Mouse (Mus musculus) heart, adult 8-10 months (tissue): ENCODE results near the gene 1190005I06Rik. TPM values are rescaled to one million over a fixed set of nuclear protein-coding genes. Genes with fewer than 3 reads are reported as not detected.

Experiments used
- DNase-seq: peaks from one replicate; pipeline ENCODE4 v3.0.0; 2022; ENCODE audit warnings: low spot score
- total RNA-seq, 4 experiments: library from RNA; stranded (reverse); gene quantifications; 2 replicates each; pipeline ENCODE4 v1.2.4; 2022

The 1190005I06Rik gene
- total RNA-seq, 4 experiments from 2014 or later = 3.0 to 5.7 (median 4.3) TPM

DNA sequence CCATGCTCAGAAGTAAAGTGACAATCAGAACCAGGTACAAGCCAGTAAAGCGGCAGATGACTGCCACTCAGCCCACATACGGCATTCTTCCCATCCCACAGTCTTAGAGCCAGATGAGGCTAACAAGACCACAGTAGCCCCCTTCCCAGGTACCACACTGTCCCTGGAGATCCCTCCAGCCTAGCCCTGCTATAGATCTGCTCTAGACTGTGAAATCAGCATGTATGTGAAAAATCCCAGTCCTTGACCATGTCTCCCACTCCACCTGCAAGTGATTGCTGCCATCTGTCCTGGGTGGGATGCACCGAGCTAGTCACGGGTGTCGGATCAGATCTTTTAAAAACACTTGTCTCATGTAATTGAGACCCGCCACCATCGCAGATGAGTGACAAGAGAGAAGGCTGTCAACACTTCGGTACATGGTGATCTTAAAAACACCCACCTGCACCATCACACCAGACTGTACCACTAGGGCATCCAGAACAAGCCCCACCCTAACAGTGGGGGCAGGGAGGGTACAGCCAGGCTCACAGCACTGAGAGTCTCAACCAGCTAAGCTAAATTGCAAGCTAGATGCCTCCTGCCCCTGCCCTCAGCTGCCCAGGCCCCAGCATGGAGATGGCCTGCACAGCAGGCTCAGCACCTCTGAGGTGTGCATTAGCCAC lies 67.0 kb downstream of the 1190005I06Rik start:
- DNase-seq = no peak

DNA sequence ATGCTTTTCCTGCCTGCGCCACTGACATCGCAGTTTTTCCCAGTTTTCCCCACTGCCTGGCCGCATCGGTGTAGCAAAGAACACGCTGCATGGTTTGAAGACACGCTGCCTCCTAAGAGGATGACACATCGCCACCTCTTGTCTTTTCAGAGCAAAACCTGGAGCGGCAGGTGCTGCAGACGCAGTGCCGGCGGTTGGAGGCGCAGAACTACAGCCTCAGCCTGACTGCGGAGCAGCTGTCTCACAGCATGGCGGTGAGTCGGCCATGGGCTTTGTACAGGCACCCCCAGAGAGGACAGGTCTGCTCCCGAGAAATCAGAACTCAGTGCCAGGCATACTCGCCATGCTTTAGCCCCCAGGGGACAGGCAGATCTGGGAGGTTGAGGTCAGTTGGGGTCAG lies 69.6 kb downstream of the 1190005I06Rik start:
- no peak for DNase-seq

DNA sequence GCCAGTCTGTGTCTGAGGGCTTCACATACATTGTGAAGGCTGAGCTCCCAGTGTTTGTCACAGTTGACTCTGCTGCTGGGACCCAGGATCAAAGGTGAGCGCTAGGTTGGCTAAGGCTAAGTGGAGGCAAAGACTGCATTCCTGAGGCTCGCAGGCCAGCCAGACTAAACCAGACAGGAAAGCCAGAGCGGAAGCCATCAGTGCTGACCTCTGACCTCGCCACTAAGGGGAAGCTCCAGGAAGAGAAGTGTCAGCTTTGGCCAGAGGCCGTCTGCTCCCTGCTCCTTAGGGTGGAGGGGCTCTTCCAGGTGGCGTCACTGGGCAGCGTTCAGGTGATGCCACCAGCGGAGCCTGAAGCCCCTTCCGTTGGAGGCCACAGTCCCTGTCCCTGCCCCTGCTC lies 71.6 kb downstream of the 1190005I06Rik start:
- no peak for DNase-seq

DNA sequence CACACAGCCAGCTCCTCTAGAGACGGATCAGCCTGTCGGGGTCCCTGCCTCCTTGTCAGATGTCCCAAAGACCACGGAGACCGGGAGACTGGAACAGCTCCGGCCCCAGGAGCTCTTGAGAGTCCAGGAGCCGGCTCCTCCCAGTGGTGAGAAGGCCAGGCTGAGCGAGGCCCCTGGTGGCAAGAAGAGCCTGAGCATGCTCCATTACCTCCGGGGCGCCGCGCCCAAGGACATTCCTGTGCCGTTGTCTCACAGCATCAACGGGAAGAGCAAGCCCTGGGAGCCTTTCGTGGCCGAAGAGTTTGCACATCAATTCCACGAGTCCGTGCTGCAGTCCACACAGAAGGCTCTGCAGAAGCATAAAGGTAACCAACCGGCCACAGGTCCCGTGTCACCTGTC lies 72.5 kb downstream of the 1190005I06Rik start:
- no peak for DNase-seq

DNA sequence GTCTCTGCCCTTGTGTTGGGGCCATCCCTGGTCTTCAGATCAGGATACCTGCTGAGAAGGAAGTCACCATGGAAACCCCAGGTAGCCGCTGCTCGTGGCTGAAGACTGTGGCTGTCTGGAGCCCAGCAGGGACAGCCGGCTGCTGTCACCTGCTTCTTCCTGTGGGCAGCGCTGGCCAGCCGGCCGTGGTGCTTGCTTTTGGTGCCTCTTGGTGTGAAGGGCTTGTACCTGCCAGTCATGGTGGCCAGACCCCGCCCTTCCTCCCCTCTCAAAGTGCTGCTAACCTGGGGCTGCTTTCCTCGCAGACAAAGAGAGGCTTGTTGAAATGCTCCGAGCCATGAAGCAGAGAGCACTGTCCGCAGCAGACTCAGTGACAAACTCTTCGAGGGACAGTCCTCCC lies 73.6 kb downstream of the 1190005I06Rik start:
- DNase-seq = no peak

DNA sequence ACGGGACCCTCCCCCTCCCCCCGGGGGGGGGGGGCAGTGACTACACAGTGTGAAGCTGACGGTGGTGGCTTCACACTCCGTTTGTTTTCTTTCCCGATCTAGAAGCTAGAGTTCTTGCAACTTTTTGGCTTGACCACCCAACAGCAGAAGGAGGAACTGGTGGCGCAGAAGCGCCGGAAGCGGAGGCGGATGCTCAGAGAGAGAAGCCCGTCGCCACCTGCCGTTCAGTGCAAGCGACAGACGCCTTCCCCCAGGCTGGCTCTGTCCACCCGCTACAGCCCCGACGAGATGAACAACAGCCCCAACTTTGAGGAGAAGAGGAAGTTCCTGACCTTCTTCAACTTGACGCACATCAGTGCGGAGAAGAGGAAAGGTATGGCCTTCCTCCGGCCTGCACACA lies 74.9 kb downstream of the 1190005I06Rik start:
- no peak for DNase-seq

DNA sequence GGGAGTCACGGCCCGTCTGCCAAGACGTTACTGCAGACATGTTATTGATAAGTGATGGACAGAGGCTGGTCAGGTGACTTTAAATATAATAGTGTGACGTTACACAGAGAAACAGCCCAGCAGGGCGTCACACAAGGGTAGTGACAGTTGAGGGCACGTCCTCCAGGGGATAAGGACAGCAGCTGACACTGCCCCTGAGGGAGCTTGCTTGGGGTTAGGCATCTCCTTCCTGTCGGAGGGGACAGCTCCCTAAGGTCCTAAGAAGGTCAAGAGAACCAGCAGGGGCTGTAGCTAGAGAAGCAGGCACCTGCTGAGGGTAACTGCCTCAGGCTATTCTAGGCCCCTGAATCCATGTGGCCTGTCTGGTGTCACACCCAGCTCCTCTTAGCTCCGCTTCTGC lies 75.9 kb downstream of the 1190005I06Rik start:
- DNase-seq = no peak

DNA sequence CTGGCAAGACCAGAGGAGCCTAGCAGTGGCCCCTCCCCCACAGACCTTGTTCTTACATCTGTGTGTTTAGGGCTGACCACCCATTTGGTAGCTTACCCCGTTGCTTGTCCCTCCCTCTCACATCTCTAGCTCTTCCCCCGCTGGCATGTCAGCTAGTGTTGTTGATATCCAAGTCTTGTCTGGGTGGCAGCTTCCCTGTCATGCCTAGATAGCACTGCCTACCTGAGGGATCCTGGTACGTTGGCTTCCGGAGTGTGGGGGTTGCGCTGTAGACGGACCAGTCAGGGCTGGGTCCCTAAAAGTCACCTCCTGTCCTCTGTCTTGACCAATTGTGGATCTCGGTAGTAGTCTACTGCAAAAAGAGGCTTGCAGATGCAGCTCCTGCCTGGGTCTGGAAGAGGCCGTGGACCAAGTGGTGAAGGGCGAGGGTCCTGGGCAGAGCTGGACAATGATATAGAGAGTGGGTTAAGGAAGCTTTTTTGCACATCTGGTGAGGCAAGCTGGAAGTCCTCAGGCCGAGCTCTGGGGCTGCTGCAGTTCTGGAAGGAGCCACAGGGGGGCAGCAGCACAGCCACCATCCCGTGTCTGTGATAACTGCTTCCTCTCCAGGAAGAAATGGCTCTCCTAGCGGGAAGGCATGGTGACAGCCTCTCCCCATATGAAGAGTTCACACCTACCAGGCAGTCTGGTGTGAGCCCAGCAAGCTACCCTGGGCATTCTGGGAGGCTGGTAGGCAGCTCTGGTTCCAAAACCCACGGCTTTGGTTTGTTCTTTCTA lies 77.3 kb downstream of the 1190005I06Rik start:
- peak; percentile 64 for DNase-seq

DNA sequence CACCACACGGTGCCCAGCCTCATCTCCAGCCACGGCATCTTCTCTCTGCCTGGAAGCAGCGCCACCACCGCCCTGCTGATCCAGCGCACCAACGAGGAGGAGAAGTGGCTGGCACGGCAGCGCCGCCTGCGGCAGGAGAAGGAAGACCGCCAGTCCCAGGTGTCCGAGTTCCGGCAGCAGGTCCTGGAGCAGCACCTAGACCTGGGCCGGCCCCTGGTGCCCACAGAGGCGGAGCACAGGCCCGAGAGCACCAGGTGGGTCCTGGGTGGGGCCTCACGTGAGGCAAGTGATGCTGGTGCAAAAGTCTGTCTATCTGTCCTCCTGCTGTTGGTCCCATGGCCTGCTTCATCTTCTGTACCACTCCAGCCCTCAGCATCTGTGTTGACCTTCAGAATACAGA lies 78.3 kb downstream of the 1190005I06Rik start:
- DNase-seq = no peak

DNA sequence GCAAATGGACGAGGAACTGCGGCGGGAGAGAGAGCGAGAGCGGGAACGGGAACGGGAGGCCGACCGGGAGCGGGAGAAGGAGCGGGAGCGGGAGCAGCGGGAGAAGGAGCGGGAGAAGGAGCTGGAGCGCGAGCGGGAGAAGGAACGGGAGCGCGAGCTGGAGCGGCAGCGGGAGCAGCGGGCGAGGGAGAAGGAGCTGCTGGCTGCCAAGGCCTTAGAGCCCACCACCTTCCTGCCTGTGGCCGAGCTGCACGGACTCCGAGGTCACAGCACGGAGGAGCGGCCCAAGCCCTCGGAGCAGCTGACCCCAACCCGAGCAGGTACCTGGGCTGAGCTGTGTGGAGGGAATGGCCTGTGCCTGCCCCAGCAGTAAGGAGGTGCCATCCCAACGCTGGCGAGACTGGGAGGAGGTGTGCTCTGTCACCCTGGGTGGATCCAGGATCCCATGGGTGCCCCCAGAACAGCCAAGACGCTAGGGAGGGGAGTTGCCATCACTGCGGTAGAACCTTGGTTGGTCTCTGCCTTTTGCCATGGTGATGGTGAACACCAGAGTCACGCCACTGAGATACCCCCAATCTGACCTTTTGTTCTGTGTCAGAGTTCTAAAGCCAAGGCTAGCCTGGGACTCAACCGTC lies 79.2 kb downstream of the 1190005I06Rik start:
- no peak for DNase-seq

DNA sequence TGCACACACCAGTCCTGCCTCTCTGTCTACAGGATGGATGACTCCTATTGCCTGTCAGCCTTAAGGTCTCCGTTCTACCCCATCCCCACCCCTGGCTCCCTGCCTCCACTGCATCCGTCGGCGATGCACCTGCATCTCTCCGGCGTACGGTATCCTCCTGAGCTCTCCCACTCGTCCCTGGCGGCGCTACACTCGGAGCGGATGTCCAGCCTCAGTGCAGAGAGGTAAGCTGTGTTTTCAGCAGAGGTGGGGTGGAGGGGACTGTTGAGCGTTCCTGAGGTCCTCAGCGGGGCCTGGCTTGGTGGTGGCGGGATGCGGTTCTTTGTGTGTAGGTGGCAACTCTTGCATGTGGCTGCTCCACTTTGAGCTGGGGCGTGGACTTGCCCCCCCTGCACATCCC lies 79.7 kb downstream of the 1190005I06Rik start:
- DNase-seq = no peak

DNA sequence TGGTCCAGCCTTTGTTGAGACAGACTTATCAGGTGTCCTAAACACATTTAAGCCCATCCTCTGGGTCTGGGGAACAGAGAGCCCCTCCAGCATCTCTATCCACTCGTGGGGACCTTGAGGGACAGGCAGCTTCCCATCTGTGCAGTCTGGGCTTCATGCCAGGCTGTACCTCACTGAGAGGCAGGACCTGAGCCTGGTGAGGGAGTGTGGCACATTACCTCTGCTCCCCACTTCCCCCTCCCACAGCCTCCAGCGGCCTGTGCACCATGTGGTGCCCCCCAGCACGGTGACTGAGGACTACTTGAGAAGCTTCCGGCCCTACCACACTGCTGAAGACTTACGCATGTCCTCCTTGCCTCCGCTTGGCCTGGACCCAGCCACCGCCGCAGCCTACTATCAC lies 80.8 kb downstream of the 1190005I06Rik start:
- no peak for DNase-seq

DNA sequence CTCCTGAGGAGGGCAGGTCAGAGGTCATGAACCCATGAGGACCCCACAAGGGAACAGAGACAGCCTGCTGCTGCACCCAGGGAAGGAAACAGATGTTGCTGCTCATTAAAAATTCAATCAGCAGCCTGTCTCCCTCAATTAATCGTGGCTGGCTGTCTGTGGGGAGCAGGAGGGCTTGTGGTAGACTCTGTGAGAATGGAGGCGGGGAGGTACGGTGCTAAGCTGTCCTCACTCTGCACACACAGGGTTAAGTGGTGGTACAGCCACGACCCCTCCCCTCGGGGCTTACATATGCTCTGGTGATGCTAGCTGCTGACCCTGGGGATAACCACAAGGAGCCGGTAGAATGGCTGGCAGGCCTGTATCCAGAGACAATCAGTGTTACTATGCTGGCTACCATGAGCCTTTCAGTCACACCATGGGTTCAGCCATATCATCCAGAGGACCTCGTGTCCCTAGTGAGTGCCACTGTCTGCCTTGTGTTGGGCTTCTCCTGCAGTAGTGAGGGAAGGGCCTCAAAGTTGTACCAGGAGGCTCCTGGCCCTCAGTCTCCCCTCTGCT lies 82.2 kb downstream of the 1190005I06Rik start:
- DNase-seq = no peak

DNA sequence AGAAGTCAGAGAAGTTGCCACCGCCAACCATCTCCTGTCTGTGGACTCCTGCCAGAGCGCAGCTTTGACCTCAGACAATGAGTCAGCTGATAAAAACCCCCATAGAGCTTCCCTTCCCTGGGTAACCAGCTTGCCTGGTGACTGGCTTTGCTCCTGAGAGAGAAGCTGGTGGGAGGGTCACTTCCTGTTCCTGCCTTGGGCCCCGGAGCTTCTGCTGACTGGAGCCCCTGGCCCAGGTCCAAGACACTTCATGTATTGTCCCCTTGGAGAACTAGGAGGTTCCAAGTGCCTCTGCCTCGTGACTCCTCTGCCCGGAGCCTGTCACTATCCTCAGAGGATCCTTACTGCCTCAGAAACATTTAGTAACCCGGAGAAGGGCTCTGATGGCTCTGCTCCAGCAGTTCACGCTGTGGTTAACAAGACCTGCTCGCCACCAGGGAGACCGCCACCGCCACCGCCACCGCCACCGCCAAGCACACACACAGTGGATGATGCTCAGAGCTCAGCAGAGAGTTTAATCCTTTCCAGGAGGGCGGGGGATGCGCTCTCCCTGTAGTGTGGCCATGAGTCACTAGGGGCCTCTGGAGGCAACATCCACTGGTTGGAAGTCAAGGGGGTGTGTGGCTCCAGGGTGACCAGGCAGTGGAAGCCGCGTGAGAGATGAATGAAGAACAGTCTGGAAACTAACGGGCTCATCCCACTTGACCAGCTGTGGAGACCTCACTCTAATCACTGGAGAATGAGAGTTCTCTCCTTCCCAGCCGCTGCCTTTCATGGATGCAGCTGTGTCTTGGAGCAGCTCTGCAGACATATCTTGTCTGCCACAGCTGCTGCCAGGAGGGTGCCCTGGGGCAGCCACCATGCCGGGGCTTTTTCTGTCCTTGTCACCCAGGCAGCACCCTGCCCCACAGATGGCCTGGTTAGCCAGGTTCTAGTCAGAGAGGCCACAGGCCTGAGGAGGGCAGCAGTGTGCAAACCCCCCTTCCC lies 83.3 kb downstream of the 1190005I06Rik start:
- DNase-seq = peak; percentile 93

DNA sequence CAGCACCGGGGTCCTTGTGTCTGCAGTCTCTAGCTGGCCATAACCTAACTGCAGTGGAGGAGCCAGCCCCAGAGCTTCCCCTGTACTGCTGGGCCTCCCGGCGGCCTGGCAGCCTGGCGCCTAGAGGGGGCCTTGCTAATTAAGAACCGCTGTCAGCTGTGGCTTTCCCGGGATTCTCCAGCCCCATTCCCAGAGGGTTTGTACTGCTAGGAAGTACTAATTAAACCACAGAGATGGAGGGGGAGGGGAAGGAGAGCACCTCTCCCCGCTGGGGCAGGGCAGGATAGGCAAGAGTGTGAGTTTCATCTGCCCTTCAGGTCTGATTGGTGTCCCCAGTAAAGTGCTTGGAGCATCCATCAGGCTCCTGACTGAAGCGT lies 84.1 kb downstream of the 1190005I06Rik start:
- no peak for DNase-seq

DNA sequence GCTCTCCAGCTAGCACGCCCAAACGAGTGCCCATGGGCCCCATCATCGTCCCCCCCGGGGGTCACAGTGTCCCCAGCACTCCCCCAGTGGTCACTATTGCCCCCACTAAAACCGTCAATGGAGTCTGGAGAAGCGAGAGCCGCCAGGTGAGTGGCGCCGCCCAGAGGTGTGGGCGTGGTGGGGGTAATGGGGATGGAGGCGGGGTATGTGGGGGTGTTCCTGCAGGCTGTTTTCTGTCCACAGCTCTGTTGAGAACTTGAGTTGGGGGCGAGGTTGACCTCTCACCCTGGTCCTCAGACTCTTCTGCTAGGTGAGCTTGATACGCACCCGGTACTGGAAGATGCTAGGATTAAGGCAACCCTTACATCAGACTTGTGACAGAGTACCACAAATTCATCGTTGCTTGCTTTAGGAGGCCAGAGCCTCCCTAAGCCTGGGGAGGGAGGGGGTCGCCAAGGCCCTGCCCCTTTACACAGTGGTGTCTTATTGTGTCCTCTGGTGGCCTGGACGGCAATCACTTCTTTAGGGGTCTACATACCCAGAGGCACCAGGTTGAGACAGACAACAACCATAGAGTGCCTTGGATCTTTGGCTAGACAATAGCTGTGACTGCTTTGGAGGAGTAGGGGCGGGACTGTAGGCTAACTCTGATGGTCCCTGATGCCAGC lies 84.6 kb downstream of the 1190005I06Rik start:
- DNase-seq = no peak

DNA sequence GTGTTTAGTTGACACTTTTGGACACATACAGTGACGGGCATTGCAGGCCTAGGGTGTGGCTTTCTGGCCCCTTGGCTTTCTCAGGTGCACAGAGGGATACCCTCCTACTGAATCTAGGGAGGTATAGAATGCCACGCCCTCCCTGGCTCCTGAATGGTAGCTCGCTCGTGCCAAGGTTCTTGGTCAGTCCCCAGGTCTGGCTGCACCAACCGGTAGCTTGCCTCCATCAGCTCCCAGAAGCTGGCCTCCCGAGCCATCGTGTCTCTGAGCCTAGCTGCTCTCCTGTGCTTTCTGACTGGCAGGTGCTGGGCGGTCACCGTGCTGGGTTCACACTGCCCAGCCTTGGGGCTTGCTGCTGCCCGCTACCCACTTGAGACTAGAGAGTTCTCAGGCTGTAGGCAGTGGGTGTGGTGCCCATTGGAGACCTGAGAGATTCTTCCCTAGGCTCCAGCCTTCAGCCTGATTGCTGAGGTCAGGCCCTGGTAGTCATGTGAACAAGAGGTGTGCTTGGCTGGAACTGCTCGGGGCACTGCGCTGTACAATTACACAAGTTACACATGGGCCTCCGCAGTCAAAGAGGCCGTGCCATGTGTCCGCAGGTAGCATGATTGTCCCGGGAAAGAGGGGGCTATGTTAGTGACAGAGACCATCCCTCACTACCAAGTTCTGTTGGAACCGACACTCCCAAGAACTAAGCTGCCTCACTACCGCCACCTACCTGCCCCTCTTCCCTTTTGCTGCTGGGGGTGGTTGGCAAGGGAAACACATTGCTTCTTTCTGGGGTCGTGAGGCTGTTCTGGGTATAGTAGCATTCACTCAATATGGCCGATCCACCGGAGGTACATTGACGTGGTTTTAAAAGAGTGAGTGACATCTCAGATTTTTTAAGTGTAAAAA lies 85.6 kb downstream of the 1190005I06Rik start:
- no peak for DNase-seq

DNA sequence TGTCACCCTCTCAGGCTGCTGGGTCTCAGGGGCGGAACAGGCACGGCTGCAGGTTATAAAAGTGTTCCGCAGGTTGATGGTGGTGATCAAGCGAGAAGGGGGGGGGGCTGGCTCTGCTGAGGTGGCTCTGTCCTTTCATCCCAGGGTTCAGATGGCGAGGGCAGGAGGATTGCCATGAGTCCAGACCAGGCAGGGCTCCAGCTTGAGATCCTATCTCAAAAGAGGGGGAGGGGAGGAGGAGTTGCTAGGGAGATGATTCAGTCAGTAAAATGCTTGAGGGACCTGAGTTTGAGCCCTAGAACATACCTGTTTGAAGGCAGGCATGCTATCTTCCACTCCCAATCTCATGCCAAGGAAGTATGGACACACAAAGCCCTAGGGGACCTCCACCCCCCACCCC lies 86.9 kb downstream of the 1190005I06Rik start:
- no peak for DNase-seq

DNA sequence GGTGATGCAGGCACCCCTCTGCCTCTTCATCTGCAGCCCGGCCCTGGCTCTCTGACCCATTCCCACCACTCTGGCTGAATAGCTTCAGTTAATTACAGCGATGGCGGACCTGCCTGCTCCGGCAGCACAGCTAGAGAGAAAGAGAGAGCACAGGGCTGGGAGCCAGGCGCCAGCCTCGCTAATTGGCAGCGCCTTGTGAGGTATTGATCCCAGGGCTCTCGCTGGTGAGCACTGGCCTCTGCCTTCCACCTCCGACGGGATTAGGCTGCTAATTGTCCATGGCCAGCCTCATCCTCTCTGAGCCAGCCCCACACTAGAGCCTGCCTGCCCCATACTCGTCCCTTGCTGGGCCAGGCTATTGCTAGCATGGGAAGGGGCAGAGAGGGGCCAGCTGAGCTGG lies 87.8 kb downstream of the 1190005I06Rik start:
- DNase-seq = no peak
